Mouse (Mus musculus): Measurements from ENCODE around the gene Asap2.

Asap2 gene

DNA sequence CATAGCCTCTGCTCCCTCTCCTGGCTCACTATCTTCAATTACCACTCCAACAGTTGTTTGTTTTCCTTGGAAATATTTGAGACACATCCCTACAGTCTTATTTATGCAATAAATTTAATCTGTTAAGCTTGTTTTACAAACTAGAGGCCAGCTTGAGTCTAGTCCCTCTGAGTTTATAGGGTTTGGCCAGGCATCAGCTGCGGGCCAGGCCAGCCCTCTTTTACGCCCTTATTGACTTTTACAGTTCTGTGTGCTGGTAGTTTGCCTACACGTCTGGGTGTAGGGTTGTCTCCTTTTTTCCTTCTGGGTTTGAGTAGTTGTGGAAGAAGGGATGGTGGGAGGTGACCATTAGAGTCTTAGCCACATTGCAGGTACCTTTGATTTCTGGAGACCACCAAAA is 173.4 kb downstream of the Asap2 start:
- no peak for ATAC-seq (ENCODE audit: insufficient number of reproducible peaks, low FRiP score, low TSS enrichment)

DNA sequence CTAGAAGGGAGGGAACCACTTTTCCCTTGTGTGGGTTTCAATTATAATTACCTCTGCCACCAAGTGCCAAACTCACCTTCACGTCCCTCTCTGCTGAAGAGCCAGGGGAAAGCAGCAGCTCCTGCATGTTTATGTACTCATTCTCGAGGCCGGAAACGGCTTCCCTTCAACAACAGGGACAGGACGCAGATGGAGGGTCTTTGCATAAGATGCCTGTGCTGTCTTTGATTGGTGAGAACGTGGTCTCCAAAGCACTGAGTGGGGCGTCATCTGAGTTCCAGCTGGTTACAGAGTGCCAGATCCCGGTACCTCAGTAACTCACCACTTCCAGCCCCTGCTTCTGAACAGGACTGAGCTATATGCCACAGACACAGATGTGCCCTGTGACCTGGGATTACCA is 174.0 kb downstream of the Asap2 start:
- no peak for ATAC-seq (ENCODE audit: insufficient number of reproducible peaks, low FRiP score, low TSS enrichment)

DNA sequence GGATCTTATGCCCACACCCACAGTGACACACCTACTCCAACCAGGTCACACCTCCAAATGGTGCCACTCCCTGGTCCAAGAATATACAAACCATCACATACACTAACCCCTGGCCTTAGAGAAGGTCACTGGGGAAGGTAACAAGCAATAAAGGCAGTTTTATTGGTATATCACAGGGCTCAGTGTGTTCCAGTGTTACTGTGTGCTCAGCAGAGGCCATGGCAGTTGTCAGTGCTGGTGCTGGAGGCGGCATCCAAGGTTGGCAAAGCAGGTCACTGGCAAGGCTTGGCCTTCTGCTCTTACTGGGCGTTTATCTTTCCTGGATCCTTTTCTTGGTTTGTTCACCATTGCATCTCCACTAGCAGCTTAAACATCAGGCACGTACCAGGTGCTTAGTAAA is 174.9 kb downstream of the Asap2 start:
- no peak for ATAC-seq (ENCODE audit: insufficient number of reproducible peaks, low FRiP score, low TSS enrichment)

DNA sequence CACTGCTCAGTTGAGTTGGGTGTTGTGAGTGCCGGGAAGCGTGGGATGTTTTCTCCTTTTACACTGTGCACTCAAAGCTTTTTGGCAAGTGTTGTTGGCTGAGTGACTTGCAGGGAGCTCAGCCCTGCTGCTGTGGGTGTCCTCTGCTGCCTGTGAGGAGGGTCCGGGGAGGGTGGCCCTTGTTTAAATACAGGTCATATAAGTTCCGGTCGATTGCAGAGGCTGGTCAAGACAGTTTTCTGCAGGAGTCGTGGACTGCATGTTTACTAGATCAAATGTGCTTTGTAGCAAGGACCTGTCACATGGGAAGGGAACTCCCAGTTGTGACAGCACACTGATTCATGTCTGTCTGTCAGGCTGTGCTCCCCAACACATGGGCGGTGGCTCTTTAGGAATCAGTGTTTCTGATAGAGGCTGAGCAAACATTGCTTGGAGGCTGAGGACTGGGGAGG is 175.7 kb downstream of the Asap2 start:
- ATAC-seq (ENCODE audit: insufficient number of reproducible peaks, low FRiP score, low TSS enrichment), result no peak

DNA sequence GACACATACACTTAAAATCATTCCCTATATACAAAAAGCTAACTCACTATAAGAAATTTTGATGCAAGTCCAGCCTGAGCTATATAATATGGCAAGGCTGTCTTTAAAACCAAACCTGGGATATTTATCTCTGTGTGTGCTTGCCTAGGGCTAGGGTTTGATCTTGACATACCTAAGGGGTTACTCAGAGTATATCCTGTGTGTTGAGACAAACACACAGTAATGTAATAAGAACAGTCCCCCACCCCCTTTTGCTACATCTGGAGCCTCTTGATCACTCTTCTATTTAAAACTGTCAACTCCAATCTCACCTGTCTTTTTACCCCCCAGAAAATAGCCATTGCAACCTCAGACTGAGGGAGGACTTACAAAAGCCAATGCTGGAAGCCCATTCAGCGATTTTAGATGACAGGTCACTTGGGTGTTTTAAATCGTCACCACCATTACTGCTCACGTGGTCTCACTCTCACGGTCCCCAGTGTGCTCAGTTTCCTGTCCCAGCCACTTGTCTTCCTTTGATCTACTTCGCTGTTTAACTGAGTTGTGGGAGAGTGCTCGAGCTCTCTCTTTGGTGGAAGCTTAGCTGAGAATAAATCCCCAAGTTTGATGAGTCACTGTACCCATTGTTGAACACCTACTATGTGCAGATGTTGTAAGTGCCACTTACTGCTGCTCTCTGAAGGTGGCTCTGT is 176.8 kb downstream of the Asap2 start:
- no peak for ATAC-seq (ENCODE audit: insufficient number of reproducible peaks, low FRiP score, low TSS enrichment)

DNA sequence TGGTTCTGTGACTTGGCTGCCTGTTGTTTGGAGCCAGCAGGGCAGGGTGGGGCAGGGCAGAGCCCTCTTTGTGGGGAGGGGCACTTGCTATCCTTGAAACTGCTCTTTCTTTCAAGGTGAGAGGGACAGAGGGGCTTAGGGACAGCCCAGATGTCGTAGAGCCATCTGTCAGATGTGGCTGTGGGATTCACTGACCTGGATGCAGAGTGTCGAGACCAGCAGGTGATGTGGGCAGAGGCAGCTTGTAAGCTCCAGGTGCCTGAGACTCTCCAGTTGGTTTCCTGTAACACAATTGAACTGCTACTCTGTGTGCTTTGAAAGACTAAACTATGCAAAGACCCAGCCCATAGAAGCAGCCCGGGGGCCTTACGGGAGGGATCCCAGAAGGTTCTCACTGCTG is 177.5 kb downstream of the Asap2 start:
- no peak for ATAC-seq (ENCODE audit: insufficient number of reproducible peaks, low FRiP score, low TSS enrichment)

DNA sequence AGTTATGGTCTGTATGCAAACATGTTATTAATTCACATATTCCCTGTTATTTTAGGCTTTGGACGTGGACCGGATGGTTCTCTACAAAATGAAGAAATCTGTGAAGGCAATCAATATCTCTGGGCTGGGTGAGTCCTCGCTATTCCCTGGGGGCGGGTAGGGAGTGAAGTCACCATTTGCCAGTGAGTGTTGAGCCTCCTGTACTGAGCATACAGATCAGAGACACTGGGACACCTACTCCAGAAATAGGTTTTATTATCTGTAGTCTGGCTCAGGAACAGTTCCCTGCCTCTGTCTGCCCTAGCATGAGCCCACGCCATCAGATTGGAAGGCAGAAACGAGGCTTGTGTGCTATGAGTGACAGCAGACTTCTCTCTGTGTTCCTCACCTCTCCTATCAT is 177.9 kb downstream of the Asap2 start:
- no peak for ATAC-seq (ENCODE audit: insufficient number of reproducible peaks, low FRiP score, low TSS enrichment)

DNA sequence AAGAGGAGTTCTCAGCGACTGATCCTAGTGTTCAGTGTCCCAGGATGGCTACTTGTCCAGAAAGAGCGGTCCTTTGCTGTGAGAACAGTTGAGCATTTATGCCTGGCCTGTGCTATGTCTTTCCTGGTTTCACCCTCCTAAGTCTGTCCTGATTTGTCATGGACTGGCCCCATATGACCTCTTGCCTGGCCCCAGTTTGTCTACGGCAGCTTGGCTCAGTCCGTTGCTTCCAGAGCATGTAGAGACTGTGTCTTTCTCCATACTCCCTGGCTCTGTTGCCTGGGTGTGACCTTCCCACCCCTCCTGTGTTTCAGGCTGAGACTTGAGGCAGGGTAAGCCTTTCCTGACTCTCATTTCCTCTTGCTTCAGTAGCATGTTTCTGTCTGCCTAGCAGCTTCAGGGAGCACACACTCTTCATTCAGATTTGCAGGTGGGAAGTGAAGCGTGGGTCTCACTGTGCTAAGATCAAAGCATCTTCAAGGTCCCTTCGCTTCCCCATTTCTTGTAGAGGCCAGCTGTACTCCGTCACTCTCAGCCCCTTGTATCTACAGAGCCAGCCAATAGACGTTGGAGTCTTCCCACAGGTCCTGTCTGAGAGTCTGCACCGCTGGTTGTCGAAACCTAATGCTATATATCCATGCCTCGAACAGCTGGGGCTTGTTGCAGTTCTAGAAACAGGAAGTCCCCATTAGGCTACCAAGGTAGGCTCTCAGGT is 181.7 kb downstream of the Asap2 start:
- no peak for ATAC-seq (ENCODE audit: insufficient number of reproducible peaks, low FRiP score, low TSS enrichment)

DNA sequence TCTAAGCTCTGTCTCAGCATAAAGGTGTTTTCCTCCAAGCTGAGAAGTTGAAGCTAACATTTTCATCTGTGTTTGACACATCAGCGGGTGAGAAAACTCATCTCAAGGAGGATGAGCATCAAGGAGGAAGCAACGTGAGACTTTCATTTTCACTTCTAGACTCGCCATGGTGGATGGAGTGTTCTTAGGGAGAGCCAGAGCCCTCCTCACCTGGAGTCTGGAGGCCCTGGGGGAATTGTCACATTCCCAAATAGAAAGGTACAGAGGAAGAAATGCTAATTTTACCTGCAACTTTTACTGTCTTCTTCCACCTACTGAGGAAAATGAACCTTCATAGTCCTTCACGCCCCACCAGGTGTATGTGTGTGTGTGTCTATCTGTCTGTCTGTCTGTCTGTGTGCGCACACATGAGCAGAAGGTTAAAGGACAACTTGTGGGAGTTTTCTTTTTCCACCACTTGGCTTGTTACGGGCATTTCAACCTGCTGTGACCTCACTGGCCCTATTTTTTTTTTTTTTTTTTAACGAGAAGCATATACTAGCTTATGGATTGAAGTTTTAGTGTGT is 183.7 kb downstream of the Asap2 start:
- no peak for ATAC-seq (ENCODE audit: insufficient number of reproducible peaks, low FRiP score, low TSS enrichment)

DNA sequence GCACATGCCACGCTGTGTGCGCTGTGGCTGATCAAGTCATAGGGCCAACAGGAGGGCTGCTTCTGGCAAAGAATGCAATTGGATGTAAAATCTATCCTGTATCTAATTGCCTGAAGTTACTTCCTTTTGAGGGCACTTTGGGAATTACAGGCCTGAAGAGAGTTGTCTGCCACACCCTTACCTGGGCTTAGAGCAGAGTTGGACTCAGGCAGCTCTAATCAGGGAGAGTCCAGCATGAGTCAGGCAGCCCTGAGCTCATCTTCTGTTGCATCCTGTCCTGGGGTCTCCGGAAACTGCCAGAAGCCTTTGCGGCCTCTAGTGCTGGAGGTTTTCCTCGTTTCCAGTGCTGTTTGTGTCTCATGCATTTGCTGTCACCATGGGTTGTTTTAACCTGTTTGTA is 186.1 kb downstream of the Asap2 start:
- no peak for ATAC-seq (ENCODE audit: insufficient number of reproducible peaks, low FRiP score, low TSS enrichment)

DNA sequence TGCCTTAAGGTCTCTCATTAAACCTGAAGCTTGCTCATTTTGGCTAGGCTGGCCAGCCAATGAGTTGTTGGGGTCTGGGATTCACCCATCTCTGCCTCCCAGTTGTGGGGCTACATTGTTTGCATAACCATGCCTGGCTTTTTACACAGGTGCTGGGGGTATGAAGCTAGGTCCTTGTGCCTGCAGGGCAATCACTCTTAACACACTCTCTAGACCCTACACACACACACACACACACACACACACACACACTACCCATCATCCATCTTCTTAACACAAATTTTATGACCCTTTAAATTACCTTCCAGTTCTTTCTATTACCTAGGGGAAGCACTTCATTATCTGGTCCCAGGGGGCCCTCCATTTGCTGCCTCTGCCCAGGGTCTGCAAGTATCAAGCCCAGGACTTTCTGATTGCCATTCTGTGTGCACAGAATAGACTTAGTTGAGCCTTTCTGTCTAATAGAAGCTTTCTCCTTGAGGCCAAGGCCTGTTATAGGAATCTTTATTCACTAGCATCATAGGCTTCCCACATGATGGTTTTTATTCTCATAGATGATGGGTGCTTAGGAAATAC is 187.0 kb downstream of the Asap2 start:
- no peak for ATAC-seq (ENCODE audit: insufficient number of reproducible peaks, low FRiP score, low TSS enrichment)

DNA sequence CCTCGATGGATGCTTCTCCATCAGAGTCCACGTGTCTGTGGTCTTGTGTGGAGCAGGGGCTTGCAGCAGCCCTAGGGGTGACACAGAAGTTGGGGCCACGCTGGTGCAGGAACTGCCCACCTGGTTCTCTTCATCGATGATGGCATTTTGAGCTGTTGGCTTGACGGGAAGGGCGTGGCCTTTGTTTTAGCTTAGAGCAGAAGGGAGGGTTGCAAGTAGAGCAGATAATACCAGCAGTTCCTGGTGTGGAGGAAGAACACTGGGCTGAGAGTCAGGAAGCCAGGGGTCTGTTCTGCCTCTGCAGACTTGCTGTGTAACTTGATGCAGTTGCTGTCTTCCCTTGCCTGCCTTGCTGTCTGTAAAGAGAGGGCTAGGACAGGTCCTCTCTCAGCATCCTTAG is 189.8 kb downstream of the Asap2 start:
- no peak for ATAC-seq (ENCODE audit: insufficient number of reproducible peaks, low FRiP score, low TSS enrichment)

DNA sequence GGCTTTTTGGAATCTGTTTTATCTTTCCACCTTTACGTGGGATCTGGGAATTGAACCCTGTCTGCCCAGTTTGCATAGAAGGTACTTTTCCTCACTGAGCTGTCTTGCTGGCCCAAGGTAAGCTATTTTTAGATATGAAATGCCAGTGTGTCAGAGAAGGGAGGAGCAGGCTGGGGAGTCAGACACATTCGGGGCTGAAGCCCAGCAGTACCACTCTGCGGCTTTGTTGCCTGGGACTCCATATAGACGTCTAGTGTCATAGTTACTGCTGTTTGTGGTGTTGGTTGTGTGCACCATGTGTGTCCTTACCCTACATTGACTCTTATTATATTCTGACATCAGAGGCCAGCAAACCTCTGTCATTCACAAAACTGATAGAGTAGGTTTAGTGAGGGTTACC is 192.5 kb downstream of the Asap2 start:
- no peak for ATAC-seq (ENCODE audit: insufficient number of reproducible peaks, low FRiP score, low TSS enrichment)

DNA sequence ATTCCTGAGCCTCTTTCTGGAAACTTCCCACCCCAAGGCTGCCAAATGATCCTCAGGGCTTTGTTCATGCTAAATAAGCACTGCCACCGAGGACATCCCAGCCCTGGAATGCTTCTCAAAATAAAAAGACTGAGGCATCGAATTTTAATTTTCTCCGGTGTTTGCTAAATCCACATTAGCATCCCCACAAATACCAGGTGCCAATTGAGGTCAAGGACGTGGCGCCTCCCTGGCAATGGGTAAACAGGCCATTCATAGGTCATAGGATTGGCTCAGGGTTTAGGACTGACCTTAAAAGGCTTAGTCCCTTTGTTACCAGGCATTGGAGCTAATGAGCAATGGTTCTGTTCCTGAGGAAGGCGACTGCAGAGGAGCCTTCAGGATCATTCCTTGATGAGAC is 193.1 kb downstream of the Asap2 start:
- ATAC-seq (ENCODE audit: insufficient number of reproducible peaks, low FRiP score, low TSS enrichment), result no peak

DNA sequence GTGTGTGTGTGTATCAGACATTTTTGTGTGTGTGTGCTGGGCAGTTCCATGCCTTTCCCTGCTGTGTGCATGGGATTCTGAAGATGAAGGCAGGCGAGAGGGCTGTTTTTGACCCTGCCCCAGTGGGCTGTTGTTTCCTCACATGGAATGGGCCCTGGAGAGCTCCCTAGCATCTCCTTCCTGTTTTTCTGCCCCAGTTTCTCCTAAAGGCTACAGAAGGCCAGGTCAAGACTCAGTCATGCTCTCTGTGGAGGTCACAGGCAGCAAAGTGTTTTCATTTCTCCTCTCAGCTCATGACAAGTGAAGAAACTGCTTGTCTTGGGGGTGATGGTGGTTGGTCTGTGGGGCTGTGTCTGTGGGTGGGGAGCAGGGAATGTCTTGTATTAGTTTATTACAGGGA is 195.9 kb downstream of the Asap2 start:
- ATAC-seq (ENCODE audit: insufficient number of reproducible peaks, low FRiP score, low TSS enrichment), result no peak

DNA sequence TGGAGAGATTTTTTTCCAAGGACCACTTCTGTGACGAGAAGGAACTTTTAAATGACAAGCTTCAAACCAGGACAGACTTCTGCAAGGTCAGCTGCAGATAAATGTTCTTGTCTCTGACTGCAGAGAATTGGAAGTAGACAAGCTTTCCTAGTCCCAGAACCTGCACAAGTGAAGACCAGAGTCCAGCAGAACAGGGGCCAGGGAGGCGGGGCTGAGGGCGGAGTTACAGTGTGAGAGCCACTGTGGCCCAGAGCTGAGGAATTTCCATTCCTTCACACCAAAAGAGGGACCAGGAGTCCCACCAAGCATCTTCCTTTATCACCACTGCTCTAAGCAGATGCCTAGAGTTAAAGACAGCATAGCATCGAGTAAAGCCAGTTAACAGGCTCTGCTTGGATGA is 198.6 kb downstream of the Asap2 start:
- ATAC-seq (ENCODE audit: insufficient number of reproducible peaks, low FRiP score, low TSS enrichment), result no peak; the same call in 1 of the 2 replicates

DNA sequence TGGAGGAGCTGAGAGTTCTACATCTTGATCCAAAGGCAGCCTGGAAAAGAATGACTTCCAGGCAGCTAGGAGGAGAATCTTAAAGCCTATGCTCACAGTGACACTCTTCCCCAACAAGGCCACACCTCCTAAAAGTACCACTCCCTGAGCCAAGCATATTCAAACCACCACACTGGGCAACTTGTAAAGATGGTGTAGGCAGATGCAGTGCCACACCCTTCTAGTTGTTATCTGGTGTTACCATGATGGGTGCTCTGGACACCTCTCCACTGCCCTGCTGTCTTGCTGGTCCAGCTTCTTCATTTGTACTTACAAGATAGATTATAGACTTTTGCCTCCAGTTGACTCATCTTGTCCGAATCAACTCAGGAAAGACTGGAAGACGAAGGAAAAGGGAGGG is 201.3 kb downstream of the Asap2 start:
- ATAC-seq (ENCODE audit: insufficient number of reproducible peaks, low FRiP score, low TSS enrichment), result no peak

DNA sequence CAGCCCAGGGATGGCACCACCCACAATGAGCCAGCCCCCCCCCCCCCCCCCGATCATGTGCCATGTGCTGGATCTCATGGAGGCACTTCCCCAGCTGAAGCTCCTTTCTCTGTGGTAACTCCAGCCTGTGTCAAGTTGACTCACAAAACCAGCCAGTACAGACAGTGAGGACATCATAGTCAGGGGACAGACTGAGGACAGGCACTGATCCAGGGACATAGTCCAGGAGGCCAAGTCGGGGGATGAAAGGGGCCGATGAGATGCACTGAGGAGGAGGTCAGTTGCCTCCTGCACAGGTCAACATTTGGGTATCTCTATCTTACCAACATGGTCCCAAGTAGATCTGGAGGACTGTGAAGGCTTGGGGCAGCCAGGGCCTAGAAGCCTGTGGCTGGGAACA is 205.2 kb downstream of the Asap2 start:
- no peak for ATAC-seq (ENCODE audit: insufficient number of reproducible peaks, low FRiP score, low TSS enrichment)

DNA sequence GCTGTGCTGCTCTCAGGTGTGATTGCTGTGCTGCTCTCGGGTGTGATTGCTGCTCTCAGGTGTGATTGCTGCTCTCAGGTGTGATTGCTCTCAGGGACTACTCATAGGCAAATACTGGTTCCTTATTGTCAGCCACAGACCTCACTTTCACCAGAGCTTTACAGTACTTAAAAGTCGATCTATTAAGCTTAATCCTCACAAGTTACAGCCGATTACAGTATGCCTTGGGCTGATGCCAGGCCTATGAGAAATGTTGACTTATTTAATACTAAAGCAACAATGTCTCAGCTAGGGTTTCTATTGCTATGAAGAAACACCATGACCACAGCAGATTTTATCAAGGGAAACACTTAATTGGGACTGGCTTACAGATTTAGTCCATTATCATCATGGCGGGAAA is 206.2 kb downstream of the Asap2 start:
- ATAC-seq (ENCODE audit: insufficient number of reproducible peaks, low FRiP score, low TSS enrichment), result no peak

DNA sequence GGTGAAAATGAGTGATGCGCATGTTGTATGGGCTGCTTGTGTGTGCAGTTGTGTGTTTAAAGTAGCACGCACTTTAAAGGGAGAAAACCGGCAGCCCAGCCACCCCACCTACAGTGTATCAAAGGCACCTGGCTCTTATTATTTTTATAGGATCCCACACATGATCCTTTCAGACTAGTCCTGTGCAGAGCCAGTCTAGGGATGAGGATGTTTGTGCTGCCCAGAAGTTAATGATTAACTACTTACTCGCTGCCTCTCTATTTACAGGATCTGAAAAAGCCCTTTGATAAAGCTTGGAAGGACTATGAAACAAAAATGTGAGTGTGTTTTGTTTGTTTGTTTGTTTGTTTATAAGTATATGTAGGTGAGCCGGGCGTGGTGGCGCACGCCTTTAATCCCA is 210.4 kb downstream of the Asap2 start:
- ATAC-seq (ENCODE audit: insufficient number of reproducible peaks, low FRiP score, low TSS enrichment), result no peak

DNA sequence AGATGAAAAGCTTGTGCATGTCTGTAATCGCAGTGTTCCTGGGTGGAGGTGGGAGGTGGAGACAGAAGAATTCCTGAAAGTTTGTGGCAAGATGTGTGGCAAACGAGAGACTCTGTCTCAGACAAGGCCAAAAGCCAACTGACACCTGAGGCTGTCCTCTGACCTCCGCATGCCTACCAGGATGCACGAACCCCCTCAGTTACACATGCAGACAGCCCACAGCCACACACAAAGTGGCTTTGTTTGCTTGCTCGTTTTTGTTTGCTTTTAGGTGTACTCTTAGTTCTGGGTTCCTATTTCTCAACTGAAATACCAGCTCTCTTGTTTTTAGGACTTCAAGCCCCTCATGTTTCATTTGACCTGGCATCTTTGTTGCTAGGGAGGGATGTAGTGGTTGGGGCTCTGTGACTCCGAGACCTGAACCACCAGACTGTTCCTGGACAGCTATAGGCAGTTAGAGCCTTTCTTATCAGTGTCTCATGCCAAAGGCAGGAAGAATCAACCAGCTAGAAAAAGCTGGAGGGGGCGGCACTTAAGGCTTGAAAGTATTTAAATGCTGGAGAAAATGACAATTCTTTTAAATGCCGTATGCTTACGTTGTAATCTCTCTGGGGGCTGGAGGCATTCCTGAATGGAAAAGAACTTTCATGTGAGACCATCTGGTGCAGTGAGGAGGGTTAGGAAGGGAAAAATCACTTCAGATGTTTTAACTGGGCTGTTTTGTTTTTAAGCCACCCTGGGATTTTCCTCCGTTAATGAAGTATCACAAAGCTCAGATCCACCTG is 211.4 kb downstream of the Asap2 start:
- ATAC-seq (ENCODE audit: insufficient number of reproducible peaks, low FRiP score, low TSS enrichment), result no peak

All from cerebellum, adult (tissue).